Mouse (Mus musculus): ENCODE data around the gene Gm12887. TPM values are rescaled to one million over a fixed set of nuclear protein-coding genes. Genes with fewer than 3 reads are reported as not detected.

The Gm12887 gene
- total RNA-seq (2015) (not detected in 2 replicates), total RNA-seq (2017) (not detected in 2 replicates)

- ATAC-seq (ENCODE audit: poor library complexity, severe bottlenecking): no peak
These were observed at the start of gene Gm12887 for GRCm38 (mm10) chr4:121622003-121622402. Gene Gm12887 (minus strand): TSS chr4:121622103.

GRCm38 (mm10) chr4:121657040-121657439 is 35.1 kb upstream of the Gm12887 start:
- no peak for ATAC-seq (ENCODE audit: poor library complexity, severe bottlenecking)

Other genes with a start within 250 kb of the Gm12887 start
- gene Gm12886, start 199.0 kb downstream of the Gm12887 start, total RNA-seq (2015): not detected in 2 replicates
- gene Gm12886, start 199.0 kb downstream of the Gm12887 start, total RNA-seq (2017): not detected in 2 replicates

Data from megakaryocyte, adult 5-6 weeks (primary cell).